Mouse (Mus musculus) lung, adult 2 months (tissue): Measurements from ENCODE around the gene Ddx25.

Experiments
- CTCF ChIP-seq: fragments of 200-500 bp; IDR thresholded peaks from 2 replicates; pipeline ENCODE4 v1.5.1; 2011; ENCODE audit warnings: mild to moderate bottlenecking, low read length, control low read depth; ENCODE audit not compliant: insufficient read depth
- POLR2A ChIP-seq: fragments of 200-500 bp; IDR thresholded peaks from 2 replicates; pipeline ENCODE4 v1.6.1; 2011; ENCODE audit warnings: low read depth, mild to moderate bottlenecking, control low read depth, low read length, borderline replicate concordance; ENCODE audit errors: extremely low read depth

- TF ChIP-seq POLR2A (no peak), CTCF (no peak)
Observed at GRCm38 (mm10) chr9:35493733-35494092, 64.6 kb downstream of the Ddx25 start.
